Mouse (Mus musculus): Measurements from ENCODE around the gene Tmem60.

DNA sequence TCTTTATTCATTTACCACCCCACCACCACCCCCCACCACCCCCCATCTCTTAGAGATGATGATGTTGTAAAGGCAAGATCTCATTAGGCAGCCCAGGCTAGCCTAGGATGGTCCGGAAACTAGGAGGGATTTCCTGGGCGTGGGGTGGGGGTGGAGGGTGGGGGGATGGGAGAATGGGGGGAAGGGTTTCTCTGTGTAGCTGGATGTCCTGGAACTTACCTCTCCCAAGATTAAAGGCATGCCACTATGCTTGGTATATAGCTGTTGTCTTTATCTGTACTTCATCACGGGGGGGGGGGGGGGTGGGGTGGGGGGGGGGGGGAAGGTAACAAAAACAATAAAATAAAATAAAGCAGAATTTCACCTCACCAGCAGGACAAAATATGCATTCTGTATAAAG is 38.6 kb upstream of the Tmem60 start:
- TF ChIP-seq CTCF (IDR thresholded peaks at IDR 0.05; ENCODE audit: extremely low read depth, insufficient read depth, low read length) = no peak
- no peak for TF ChIP-seq POLR2A (IDR thresholded peaks at IDR 0.05; ENCODE audit: extremely low read depth, insufficient read depth, low read length)

Data from cortical plate, adult 2 months (tissue).